Mouse (Mus musculus) intestine, embryonic 16.5 days (tissue): ENCODE measurements around the gene Orm1. TPM values are rescaled to one million over a fixed set of nuclear protein-coding genes. Genes with fewer than 3 reads are reported as not detected.
A peak's percentile ranks its signal among the peaks of the same experiment; 100 is the strongest.
"Not testable (repeated sequence)": the region's sequence is repeated elsewhere in the genome, so short reads cannot be mapped to it uniquely, and the experiment has no call there.

Experiments used
- ATAC-seq: fragments of 200-750 bp; cut with Nextera tagmentation; 2 replicates; pipeline ENCODE4 v1.8.0; 2017; ENCODE audit warnings: moderate TSS enrichment, moderate library complexity
- H3K27ac ChIP-seq: fragments of 300-500 bp; sonication (generic); 2 replicates; pipeline ENCODE4 v1.5.1; 2014; ENCODE audit warnings: mild to moderate bottlenecking, low read length
- H3K27me3 ChIP-seq: fragments of 300-500 bp; sonication (generic); replicated peaks from 2 replicates; pipeline ENCODE4 v1.6.1; 2014; ENCODE audit warnings: low read length, control low read depth, mixed read lengths; ENCODE audit not compliant: control insufficient read depth, insufficient read depth
- H3K36me3 ChIP-seq: fragments of 300-500 bp; sonication (generic); 2 replicates; pipeline ENCODE4 v1.6.1; 2014; ENCODE audit warnings: low read length, control low read depth; ENCODE audit not compliant: control insufficient read depth, insufficient read depth
- H3K4me1 ChIP-seq: fragments of 300-500 bp; sonication (generic); 2 replicates; pipeline ENCODE4 v1.6.1; 2014; ENCODE audit warnings: low read length, control low read depth, mixed read lengths; ENCODE audit not compliant: control insufficient read depth, insufficient read depth
- H3K4me2 ChIP-seq: fragments of 300-500 bp; sonication (generic); 2 replicates; pipeline ENCODE4 v1.6.1; 2014; ENCODE audit warnings: low read depth, low read length, control low read depth
- H3K4me3 ChIP-seq: fragments of 300-500 bp; sonication (generic); 2 replicates; pipeline ENCODE4 v1.5.1; 2014; ENCODE audit warnings: mild to moderate bottlenecking, low read length
- H3K9ac ChIP-seq: fragments of 300-500 bp; sonication (generic); 2 replicates; pipeline ENCODE4 v1.6.1; 2014; ENCODE audit warnings: low read depth, low read length
- H3K9me3 ChIP-seq: fragments of 300-500 bp; sonication (generic); 2 replicates; pipeline ENCODE4 v1.6.1; 2016; ENCODE audit warnings: low read length, control low read depth; ENCODE audit not compliant: control insufficient read depth
- WGBS: fragments of 180-500 bp; shearing (Covaris S2); extraction: QIAGEN DNeasy Blood & Tissue Kit; methylation state at CpG from one replicate; pipeline ENCODE4 v1.1.7; 2014; 5-methylcytosine and 5-hydroxymethylcytosine counted together
- polyA plus RNA-seq: library from polyadenylated mRNA; unstranded; fragments of >200 nt; fragmentation: Nextera tagmentation; extraction: Ambion mirVana; gene quantifications from 2 replicates; pipeline ENCODE4 v1.2.1, GENCODE M21; 2015

Gene Orm1
- polyA plus RNA-seq, 1 experiment from 2014 or later, result not detected

DNA sequence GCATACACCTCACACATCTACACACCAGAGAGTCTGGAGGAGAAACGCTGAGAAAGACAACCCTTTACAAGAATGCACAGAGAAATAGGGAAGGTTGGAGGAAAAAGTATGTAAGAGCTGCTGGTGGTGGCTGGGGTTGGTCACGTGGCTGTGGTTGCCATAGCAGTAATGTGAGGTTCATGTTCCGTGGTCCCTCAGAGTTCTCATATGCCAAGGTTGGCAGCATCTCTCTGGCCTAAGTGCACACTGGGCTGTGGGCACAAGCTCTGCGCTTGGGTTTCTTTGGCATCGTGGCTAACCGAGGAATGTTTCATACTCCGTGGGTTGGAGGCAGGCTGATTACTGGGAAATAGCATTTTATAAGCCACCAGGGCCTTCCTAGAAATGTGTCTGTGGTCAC is 32.9 kb upstream of the Orm1 start:
- Histone ChIP-seq H3K27ac (no peak overlapping the region), H3K36me3 (no peaks in the 10 kb centered on the region), H3K4me1 (no peaks in the 10 kb centered on the region), H3K4me2 (no peak overlapping the region), H3K9me3 (no peaks in the 10 kb centered on the region), H3K27me3 (no peaks in the 10 kb centered on the region), H3K4me3 (no peak overlapping the region), H3K9ac (no peak overlapping the region)
- 94% methylated on average over 7 of the region's 7 CpGs for WGBS
- ATAC-seq, result no peak

DNA sequence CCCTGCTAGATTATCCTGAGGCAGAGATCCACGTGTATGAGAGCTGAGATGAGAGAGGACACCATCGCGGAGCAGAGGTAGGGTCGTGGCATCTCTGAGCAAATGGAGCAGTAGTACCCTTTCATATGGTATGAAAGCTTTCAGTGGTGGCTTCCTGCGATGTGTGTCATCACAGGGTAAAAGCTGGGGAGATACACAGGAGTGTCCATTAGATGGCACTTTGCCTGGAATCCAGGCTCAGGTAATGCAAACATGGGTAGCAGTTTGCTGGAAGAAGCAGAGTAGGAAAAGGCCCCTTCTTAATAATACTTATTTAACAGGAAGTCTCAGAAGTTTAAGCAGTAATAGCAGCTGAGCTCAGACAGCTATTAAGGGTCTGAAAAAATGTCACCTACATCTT is 30.3 kb upstream of the Orm1 start:
- WGBS, result 82% methylated on average over 5 of the region's 5 CpGs
- H3K27ac ChIP-seq, result no peak overlapping the region
- H3K4me2 ChIP-seq, result no peak overlapping the region
- no peak overlapping the region for H3K4me3 ChIP-seq
- ATAC-seq, result no peak
- H3K36me3 ChIP-seq, result no peaks in the 10 kb centered on the region
- no peak overlapping the region for H3K9ac ChIP-seq
- H3K4me1 ChIP-seq, result no peaks in the 10 kb centered on the region
- no peaks in the 10 kb centered on the region for H3K27me3 ChIP-seq
- H3K9me3 ChIP-seq, result no peaks in the 10 kb centered on the region

DNA sequence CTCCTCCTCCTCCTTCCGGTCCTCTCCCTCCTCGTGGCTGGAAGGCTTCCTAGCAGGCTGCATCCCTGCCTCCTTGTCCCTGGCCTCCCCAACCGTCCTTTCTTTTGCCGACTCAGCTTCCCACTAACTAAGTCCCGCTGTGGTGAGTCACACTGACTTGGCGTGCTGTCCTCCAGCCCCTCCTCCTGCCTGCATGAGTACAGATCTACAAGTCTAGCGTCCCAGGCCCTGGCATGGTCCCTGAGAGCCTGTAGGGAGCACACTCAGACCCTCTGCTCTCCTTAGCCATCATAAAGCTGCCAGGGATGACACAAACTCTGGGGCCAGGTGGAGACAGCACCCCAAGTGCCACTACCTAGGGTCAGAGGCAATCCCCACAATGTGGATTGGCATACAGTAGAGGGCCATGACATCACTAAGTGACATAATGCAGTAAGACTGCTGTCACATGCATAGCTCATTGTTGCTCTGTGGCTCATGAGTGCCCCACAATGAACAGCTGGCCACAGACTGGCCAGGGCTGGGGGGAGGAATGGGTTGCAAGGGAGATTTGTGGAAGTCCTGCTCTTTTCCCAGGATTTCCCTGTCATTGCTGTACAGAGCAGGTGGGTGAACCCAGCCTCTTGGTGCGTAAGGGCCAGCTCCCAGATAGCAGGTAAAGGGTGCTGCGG is 28.1 kb upstream of the Orm1 start:
- Histone ChIP-seq H3K9me3 (no peaks in the 10 kb centered on the region), H3K4me3 (no peak overlapping the region), H3K27me3 (no peaks in the 10 kb centered on the region), H3K4me2 (no peak overlapping the region), H3K36me3 (no peaks in the 10 kb centered on the region), H3K27ac (no peak overlapping the region), H3K4me1 (no peaks in the 10 kb centered on the region), H3K9ac (no peak overlapping the region)
- WGBS, result 65% methylated on average over 9 of the region's 9 CpGs
- peak; percentile 43 for ATAC-seq

DNA sequence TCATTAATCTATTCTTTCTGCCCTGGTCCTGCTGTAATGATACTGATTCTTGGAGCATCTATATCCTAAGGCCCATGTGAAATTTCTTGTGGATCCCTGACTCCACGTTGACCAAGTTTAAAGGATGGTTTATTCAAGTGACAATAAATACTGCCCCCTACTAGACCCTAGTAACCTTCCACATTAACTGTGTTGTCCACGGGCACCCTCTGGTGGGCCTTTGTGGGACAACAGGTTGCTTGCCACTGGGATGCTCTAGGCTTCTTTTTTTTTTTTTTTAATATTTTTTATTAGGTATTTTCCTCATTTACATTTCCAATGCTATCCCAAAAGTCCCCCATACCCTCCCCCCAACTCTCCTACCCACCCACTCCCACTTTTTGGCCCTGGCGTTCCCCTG is 24.8 kb upstream of the Orm1 start:
- ATAC-seq, H3K9ac ChIP-seq, H3K4me2 ChIP-seq, H3K9me3 ChIP-seq, H3K27me3 ChIP-seq, H3K27ac ChIP-seq, H3K4me3 ChIP-seq, H3K36me3 ChIP-seq, H3K4me1 ChIP-seq: not testable (repeated sequence)
- 18% methylated on average over 3 of the region's 3 CpGs for WGBS

DNA sequence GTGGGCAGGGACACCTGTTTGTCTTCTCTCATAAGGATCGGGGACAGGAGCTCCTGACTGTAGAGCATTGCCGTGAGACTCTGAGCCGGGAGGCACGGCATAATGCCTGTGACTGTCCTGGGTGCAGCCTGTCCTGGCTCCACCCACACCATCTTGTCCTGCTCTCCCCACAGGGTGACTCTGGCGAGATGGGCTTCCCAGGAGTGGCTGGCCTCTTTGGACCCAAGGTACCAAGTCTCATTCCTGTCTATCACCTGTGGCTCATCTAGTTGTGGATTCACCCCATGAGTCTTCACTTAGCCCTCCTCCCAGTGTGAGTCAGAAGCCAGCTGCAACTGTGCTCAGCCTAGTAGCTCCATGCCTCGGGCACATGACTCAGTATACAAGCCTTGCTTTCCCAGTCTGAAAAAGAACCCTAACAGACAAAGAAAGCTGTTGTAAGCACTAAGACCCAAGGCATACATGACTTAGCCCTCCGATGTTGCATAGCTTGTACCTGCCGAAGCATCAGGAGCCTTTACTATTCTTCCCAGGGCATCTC is 21.0 kb upstream of the Orm1 start:
- peaks cover 16% of the 10 kb centered on the region for H3K36me3 ChIP-seq
- no peak overlapping the region for H3K27ac ChIP-seq
- H3K9ac ChIP-seq, result no peak overlapping the region
- H3K9me3 ChIP-seq, result no peaks in the 10 kb centered on the region
- H3K4me1 ChIP-seq, result no peaks in the 10 kb centered on the region
- no peak overlapping the region for H3K4me2 ChIP-seq
- H3K4me3 ChIP-seq, result no peak overlapping the region
- 79% methylated on average over 8 of the region's 8 CpGs for WGBS
- no peak for ATAC-seq
- H3K27me3 ChIP-seq, result no peaks in the 10 kb centered on the region

DNA sequence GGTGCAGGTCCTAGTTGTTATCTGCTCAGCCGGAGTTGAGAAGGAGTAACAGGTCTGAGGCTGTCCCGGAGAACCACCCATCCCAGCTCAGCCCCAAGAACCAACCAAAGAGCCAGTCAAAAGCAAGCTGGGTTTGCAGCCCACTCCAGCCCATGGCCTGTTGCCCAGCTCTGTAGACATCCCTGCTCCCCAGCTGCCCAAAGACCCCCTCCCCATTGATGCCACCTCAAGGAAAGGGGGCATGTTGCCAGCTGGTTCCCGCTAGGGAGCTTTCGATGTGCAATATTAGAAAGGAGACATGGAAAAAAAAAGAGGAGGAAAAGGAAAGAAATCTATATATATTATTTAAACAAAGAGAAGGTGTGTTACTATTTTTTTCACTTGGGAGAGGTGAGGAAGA is 11.0 kb upstream of the Orm1 start:
- H3K9ac ChIP-seq, result no peak overlapping the region
- 90% methylated on average over 4 of the region's 4 CpGs for WGBS
- H3K27me3 ChIP-seq, result no peaks in the 10 kb centered on the region
- no peaks in the 10 kb centered on the region for H3K4me1 ChIP-seq
- no peak overlapping the region for H3K27ac ChIP-seq
- no peak overlapping the region for H3K4me2 ChIP-seq
- H3K4me3 ChIP-seq, result no peak overlapping the region
- ATAC-seq, result no peak
- no peaks in the 10 kb centered on the region for H3K9me3 ChIP-seq
- peaks cover 13% of the 10 kb centered on the region for H3K36me3 ChIP-seq

DNA sequence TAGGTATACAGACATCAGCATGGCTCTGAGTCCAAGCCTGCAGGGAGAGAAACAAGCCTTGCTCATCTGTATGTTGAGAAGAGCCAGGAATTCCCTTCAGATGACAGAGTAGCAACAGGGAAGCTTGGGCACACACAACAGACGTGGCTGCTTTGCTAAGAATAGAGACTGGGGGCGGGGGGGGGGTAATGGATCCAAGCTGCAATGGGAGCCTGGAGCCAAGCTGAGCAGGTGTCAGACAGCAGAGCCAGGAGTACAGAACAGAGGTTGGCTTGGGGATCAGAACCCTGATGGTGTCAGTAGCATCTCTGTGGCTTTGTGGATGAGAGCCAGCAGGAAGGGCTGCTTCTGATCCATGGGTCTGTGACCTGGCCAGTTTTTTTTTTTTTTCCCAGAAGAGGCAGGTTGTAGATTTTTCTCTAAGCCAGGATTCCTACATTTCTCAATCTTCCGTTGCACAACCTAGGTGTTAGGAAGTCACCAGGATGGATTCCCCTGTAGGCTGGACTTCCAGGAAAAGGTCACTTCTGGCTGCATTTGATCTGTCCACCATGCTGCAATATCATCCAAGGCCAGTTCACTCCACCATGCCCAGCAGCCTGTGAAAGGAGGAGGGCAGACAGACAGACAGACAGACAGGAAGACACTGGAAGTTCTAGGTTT is 5.8 kb upstream of the Orm1 start:
- ATAC-seq, result no peak
- Histone ChIP-seq H3K9ac (no peak overlapping the region), H3K27ac (no peak overlapping the region), H3K4me3 (no peak overlapping the region), H3K27me3 (no peaks in the 10 kb centered on the region), H3K4me1 (no peaks in the 10 kb centered on the region), H3K4me2 (no peak overlapping the region), H3K9me3 (no peaks in the 10 kb centered on the region), H3K36me3 (peaks cover 3% of the 10 kb centered on the region; the same call in 1 of the 2 replicates)
- WGBS, result 58% methylated on average over 3 of the region's 3 CpGs

DNA sequence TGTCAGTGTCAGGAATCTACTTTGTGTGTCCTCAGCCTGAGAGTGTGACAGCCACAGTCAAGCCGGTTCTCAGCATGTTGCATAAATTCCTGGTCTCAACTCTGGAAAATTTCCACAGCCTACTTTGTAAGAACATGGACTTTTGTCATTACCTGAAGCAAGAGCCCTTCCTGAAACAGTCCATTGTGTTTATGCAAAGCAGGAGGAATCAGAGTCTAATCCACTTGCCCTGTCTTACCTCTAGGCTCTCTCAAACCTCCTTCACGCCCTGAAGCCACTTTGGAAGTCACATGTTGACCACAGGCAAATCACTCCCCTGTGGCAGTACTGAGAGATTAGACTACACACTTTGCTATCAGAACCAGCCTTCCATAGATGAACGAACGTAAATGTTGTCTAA is 1.9 kb upstream of the Orm1 start:
- Histone ChIP-seq H3K36me3 (no peaks in the 10 kb centered on the region), H3K27ac (no peak overlapping the region), H3K4me2 (no peak overlapping the region), H3K9me3 (no peaks in the 10 kb centered on the region), H3K9ac (no peak overlapping the region), H3K4me1 (no peaks in the 10 kb centered on the region), H3K4me3 (no peak overlapping the region), H3K27me3 (no peaks in the 10 kb centered on the region)
- 70% methylated on average over 4 of the region's 4 CpGs for WGBS
- no peak for ATAC-seq

DNA sequence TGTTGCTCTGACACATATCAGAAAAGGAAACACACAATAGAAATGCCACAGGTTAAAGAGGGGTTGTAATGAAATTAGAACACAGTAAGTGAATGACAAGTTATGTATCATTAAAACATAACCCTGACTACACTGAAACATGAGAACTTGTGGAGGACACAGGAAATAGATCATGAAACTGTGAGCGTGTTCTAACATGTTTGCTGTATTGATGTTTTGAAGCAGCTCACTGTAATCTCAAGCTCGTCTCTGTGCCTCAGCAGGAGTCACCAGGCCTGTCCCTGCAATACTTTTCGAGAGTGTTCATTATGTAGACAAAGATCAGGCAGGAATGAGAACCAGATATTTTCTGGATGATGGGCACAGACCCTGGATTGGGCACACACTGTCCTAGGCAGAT is 752 bp upstream of the Orm1 start:
- H3K9ac ChIP-seq, result no peak overlapping the region
- no peak overlapping the region for H3K4me2 ChIP-seq
- H3K27ac ChIP-seq, result no peak overlapping the region
- H3K9me3 ChIP-seq, result no peaks in the 10 kb centered on the region
- H3K4me1 ChIP-seq, result no peaks in the 10 kb centered on the region
- WGBS, result 59% methylated on average over 3 of the region's 3 CpGs
- no peaks in the 10 kb centered on the region for H3K27me3 ChIP-seq
- no peaks in the 10 kb centered on the region for H3K36me3 ChIP-seq
- no peak for ATAC-seq
- no peak overlapping the region for H3K4me3 ChIP-seq
